Mouse (Mus musculus) midbrain, embryonic 16.5 days (tissue): Measurements from ENCODE around the gene Ccdc69. TPM values are rescaled to one million over a fixed set of nuclear protein-coding genes. Genes with fewer than 3 reads are reported as not detected.
A peak's percentile ranks its signal among the peaks of the same experiment; 100 is the strongest.
"Not testable (repeated sequence)": the region's sequence is repeated elsewhere in the genome, so short reads cannot be mapped to it uniquely, and the experiment has no call there.

Experiments used
- ATAC-seq: fragments of 200-750 bp; cut with Nextera tagmentation; 2 replicates; pipeline ENCODE4 v1.8.0; 2017; ENCODE audit warnings: moderate TSS enrichment
- H3K27ac ChIP-seq: fragments of 300-500 bp; sonication (generic); 2 replicates; pipeline ENCODE4 v1.5.1; 2014; ENCODE audit warnings: mild to moderate bottlenecking, low read length, mixed read lengths
- H3K27me3 ChIP-seq: fragments of 300-500 bp; sonication (generic); 2 replicates; pipeline ENCODE4 v1.6.1; 2014; ENCODE audit warnings: low read depth, low read length, mixed read lengths; ENCODE audit not compliant: control insufficient read depth, insufficient read depth
- H3K36me3 ChIP-seq: fragments of 300-500 bp; sonication (generic); 2 replicates; pipeline ENCODE4 v1.6.1; 2014; ENCODE audit warnings: mild to moderate bottlenecking, low read length, moderate library complexity, mixed read lengths; ENCODE audit not compliant: control insufficient read depth, insufficient read depth
- H3K4me1 ChIP-seq: fragments of 300-500 bp; sonication (generic); 2 replicates; pipeline ENCODE4 v1.6.1; 2014; ENCODE audit warnings: mild to moderate bottlenecking, low read length, mixed read lengths; ENCODE audit not compliant: control insufficient read depth, insufficient read depth
- H3K4me2 ChIP-seq: fragments of 300-500 bp; sonication (generic); 2 replicates; pipeline ENCODE4 v1.6.1; 2014; ENCODE audit warnings: mild to moderate bottlenecking, low read length, mixed read lengths
- H3K4me3 ChIP-seq: fragments of 300-500 bp; sonication (generic); 2 replicates; pipeline ENCODE4 v1.5.1; 2014; ENCODE audit warnings: low read depth, mild to moderate bottlenecking, low read length, moderate library complexity, mixed read lengths
- H3K9ac ChIP-seq: fragments of 300-500 bp; sonication (generic); 2 replicates; pipeline ENCODE4 v1.6.1; 2014; ENCODE audit warnings: low read depth, low read length, mixed read lengths
- H3K9me3 ChIP-seq: fragments of 300-500 bp; sonication (generic); replicated peaks from 2 replicates; pipeline ENCODE4 v1.6.1; 2014; ENCODE audit warnings: mild to moderate bottlenecking, low read length, mixed read lengths; ENCODE audit not compliant: control insufficient read depth, poor library complexity, severe bottlenecking
- WGBS: fragments of 180-500 bp; shearing (Covaris S2); extraction: QIAGEN DNeasy Blood & Tissue Kit; methylation state at CpG from one replicate; pipeline ENCODE4 v1.1.7; 2014; 5-methylcytosine and 5-hydroxymethylcytosine counted together
- polyA plus RNA-seq: library from polyadenylated mRNA; unstranded; fragments of >200 nt; fragmentation: Nextera tagmentation; extraction: Ambion mirVana; gene quantifications from 2 replicates; pipeline ENCODE4 v1.2.1, GENCODE M21; 2015

Gene Ccdc69
- polyA plus RNA-seq, 1 experiment from 2014 or later: 0.19 TPM

GRCm38 (mm10) chr11:55099019-55099771 lies 21.3 kb upstream of the Ccdc69 start:
- Histone ChIP-seq H3K36me3 (no peaks in the 10 kb centered on the region), H3K9me3 (no peaks in the 10 kb centered on the region), H3K9ac (no peak overlapping the region), H3K27ac (no peak overlapping the region), H3K4me1 (peaks cover 6% of the 10 kb centered on the region; the same call in 1 of the 2 replicates), H3K4me3 (no peak overlapping the region), H3K27me3 (no peaks in the 10 kb centered on the region), H3K4me2 (peak overlapping the region; percentile 81; the same call in 1 of the 2 replicates)
- 95% methylated on average over 8 of the region's 8 CpGs for WGBS
- ATAC-seq: no peak

GRCm38 (mm10) chr11:55098189-55098915 lies 20.4 kb upstream of the Ccdc69 start:
- Histone ChIP-seq H3K4me2 (peak overlapping the region; percentile 81), H3K4me1 (peaks cover 6% of the 10 kb centered on the region; the same call in 1 of the 2 replicates), H3K9ac (peak overlapping the region; percentile 85), H3K27me3 (no peaks in the 10 kb centered on the region), H3K4me3 (peak overlapping the region; percentile 59), H3K27ac (peak overlapping the region; percentile 78), H3K36me3 (no peaks in the 10 kb centered on the region), H3K9me3 (no peaks in the 10 kb centered on the region)
- 13% methylated on average over 24 of the region's 24 CpGs for WGBS
- ATAC-seq: peak; percentile 11

GRCm38 (mm10) chr11:55097463-55098188 lies 19.7 kb upstream of the Ccdc69 start, which contains the start of gene Gm2a:
Gm2a (plus strand) TSS chr11:55098115.
- ATAC-seq: peak; percentile 93

GRCm38 (mm10) chr11:55096731-55097462 lies 19.0 kb upstream of the Ccdc69 start:
- no peaks in the 10 kb centered on the region for H3K36me3 ChIP-seq
- H3K27ac ChIP-seq: no peak overlapping the region
- H3K9ac ChIP-seq: no peak overlapping the region
- H3K4me3 ChIP-seq: peak overlapping the region; percentile 59
- H3K4me1 ChIP-seq: peaks cover 6% of the 10 kb centered on the region; the same call in 1 of the 2 replicates
- H3K27me3 ChIP-seq: no peaks in the 10 kb centered on the region
- H3K4me2 ChIP-seq: peak overlapping the region; percentile 81
- ATAC-seq: no peak
- 39% methylated on average over 11 of the region's 11 CpGs for WGBS
- no peaks in the 10 kb centered on the region for H3K9me3 ChIP-seq

More at GRCm38 (mm10) chr11:55097463-55098188, 19.7 kb upstream of the Ccdc69 start, which contains the start of gene Gm2a:
- Histone ChIP-seq H3K4me1 (peaks cover 6% of the 10 kb centered on the region; the same call in 1 of the 2 replicates), H3K36me3 (no peaks in the 10 kb centered on the region), H3K4me3 (peak within 1 kb of the TSS; percentile 59), H3K27ac (peak within 1 kb of the TSS; percentile 78), H3K27me3 (no peaks in the 10 kb centered on the region), H3K9ac (peak within 1 kb of the TSS; percentile 85), H3K4me2 (peak within 1 kb of the TSS; percentile 81), H3K9me3 (no peaks in the 10 kb centered on the region)
- 3% methylated on average over 44 of the region's 45 CpGs for WGBS

GRCm38 (mm10) chr11:55096296-55096695 lies 18.4 kb upstream of the Ccdc69 start:
- ATAC-seq, H3K27me3 ChIP-seq, H3K9ac ChIP-seq, H3K4me3 ChIP-seq, H3K36me3 ChIP-seq, H3K9me3 ChIP-seq, H3K4me1 ChIP-seq, H3K27ac ChIP-seq, H3K4me2 ChIP-seq: not testable (repeated sequence)
- WGBS: 86% methylated on average over 4 of the region's 4 CpGs

- Histone ChIP-seq H3K4me2 (no peak overlapping the region), H3K36me3 (no peaks in the 10 kb centered on the region), H3K4me3 (no peak overlapping the region), H3K27me3 (no peaks in the 10 kb centered on the region), H3K9me3 (no peaks in the 10 kb centered on the region), H3K27ac (no peak overlapping the region), H3K9ac (no peak overlapping the region), H3K4me1 (no peaks in the 10 kb centered on the region)
- 90% methylated on average over 7 of the region's 7 CpGs for WGBS
- no peak for ATAC-seq
These were observed 15.2 kb upstream of the Ccdc69 start for GRCm38 (mm10) chr11:55093096-55093495.

- no peak for ATAC-seq
- 79% methylated on average over 2 of the region's 2 CpGs for WGBS
- H3K4me2 ChIP-seq: no peak overlapping the region
These were observed 12.0 kb upstream of the Ccdc69 start for GRCm38 (mm10) chr11:55089892-55090291.

GRCm38 (mm10) chr11:55087006-55087405 lies 9.1 kb upstream of the Ccdc69 start:
- 5% methylated on average over 10 of the region's 10 CpGs for WGBS
- Histone ChIP-seq H3K4me3 (no peak overlapping the region), H3K36me3 (no peaks in the 10 kb centered on the region), H3K4me2 (no peak overlapping the region), H3K9me3 (no peaks in the 10 kb centered on the region), H3K27me3 (no peaks in the 10 kb centered on the region), H3K27ac (no peak overlapping the region), H3K9ac (no peak overlapping the region), H3K4me1 (no peaks in the 10 kb centered on the region)
- no peak for ATAC-seq

More at GRCm38 (mm10) chr11:55089892-55090291, 12.0 kb upstream of the Ccdc69 start:
- Histone ChIP-seq H3K4me1 (no peaks in the 10 kb centered on the region), H3K27me3 (no peaks in the 10 kb centered on the region), H3K4me3 (no peak overlapping the region), H3K27ac (no peak overlapping the region), H3K9me3 (no peaks in the 10 kb centered on the region), H3K9ac (no peak overlapping the region), H3K36me3 (no peaks in the 10 kb centered on the region)
